Mouse (Mus musculus) retina, adult 2 months (tissue): ENCODE measurements around the gene Igfl3.
A peak's percentile ranks its signal among the peaks of the same experiment; 100 is the strongest.

Experiments used
- DNase-seq: peaks from one replicate; pipeline ENCODE4 v3.0.0-alpha.2; 2012; ENCODE audit warnings: low read depth, low spot score

Gene Igfl3

DNA sequence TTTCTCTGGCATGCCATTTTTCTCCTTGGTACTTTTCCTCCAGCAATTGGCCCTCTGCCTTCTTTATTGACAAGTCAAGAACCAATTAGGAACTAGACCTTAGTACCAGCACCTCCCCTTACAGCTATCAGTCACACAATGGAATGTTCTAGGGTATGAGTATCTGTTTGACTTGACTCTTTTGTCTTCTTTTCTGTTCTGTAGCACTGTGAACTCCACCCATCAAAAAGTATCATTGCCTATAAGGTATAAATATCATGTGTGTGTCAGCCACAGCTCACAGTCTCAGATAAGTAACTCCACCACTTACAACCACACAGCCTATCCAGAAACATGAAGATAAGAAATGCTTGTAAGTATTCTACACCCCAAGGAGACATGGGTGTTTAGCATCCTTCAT lies at the start of gene Igfl3:
Igfl3 (plus strand) TSS at position 301 of the 400 bp plus-strand sequence.
- no peak for DNase-seq

DNA sequence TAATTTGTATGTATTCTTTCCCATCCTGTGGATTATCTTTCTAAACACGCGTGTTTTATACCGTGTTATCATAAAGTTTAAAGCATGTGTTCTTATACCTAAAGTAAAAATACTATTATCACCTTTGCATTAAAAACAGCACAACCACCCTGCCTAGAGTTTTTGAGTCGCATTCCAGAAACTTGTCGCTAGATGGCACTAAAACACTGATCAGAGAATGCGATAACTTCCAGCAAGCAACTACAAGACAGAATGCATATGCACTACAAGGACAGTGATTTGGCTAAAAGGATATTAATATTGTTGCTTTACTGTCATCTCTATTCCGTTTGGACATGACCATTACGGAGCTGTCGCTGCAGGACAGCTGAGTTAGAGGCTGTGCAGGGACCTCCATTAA lies 34.6 kb downstream of the Igfl3 start:
- peak; percentile 8 for DNase-seq

DNA sequence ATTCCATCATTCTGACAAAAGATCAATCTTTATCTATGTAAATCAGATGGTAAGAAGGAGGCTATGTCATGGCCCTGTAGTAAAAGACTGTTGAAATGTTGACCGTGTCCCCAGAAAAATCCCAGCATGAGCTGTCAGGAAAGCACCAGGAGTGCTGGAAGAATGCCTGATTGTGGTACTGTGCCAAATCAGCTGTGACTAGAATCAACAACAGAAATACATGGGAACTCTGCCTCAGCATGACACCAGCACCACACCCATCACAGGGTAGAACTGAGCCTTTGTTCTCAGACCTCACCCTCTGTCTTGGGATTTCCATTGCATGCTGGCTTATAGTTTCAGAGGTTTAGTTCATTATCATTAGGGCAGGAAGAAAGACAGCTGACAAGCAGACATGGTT lies 38.4 kb downstream of the Igfl3 start:
- no peak for DNase-seq
